Mouse (Mus musculus) G1E (cell line): ENCODE data around the gene Smim8.

ENCODE experiments used
- CTCF ChIP-seq: IDR thresholded peaks from 2 replicates; pipeline ENCODE4 v1.5.1; 2012; ENCODE audit warnings: low read depth, low read length, inconsistent platforms, mixed read lengths
- TAL1 ChIP-seq: conservative IDR thresholded peaks from 2 replicates; pipeline ENCODE4 v1.6.1; 2012; ENCODE audit warnings: low read depth, low read length, inconsistent platforms, mixed read lengths

- TF ChIP-seq CTCF = no peak
- TF ChIP-seq TAL1 = no peak
These were observed 53.9 kb downstream of the Smim8 start for GRCm38 (mm10) chr4:34724306-34724705.
